Mouse (Mus musculus): ENCODE measurements around the gene Olfr815. TPM values are rescaled to one million over a fixed set of nuclear protein-coding genes. Genes with fewer than 3 reads are reported as not detected.
"Not testable (repeated sequence)": the region's sequence is repeated elsewhere in the genome, so short reads cannot be mapped to it uniquely, and the experiment has no call there.

The Olfr815 gene
- polyA plus RNA-seq (2015; fragmentation: Nextera tagmentation; extraction: Ambion mirVana): not detected in 2 replicates

GRCm38 (mm10) chr10:129905767-129906166, at the start of gene Olfr815:
TSS of gene Olfr815 (minus strand) at chr10:129905867.
- H3K4me3 ChIP-seq; H3K4me1 ChIP-seq (replicated peaks); H3K9ac ChIP-seq; H3K4me2 ChIP-seq; H3K9me3 ChIP-seq; ATAC-seq (ENCODE audit: low read depth); H3K27me3 ChIP-seq; H3K36me3 ChIP-seq; H3K27ac ChIP-seq (replicated peaks): not testable (repeated sequence)
- 71% methylated on average over 1 of the region's 1 CpGs for WGBS

- Histone ChIP-seq H3K27me3 (no peaks in the 10 kb centered on the region), H3K9me3 (no peaks in the 10 kb centered on the region), H3K4me1 (replicated peaks) (no peaks in the 10 kb centered on the region), H3K36me3 (no peaks in the 10 kb centered on the region), H3K4me2 (no peak within 1 kb of the TSS), H3K27ac (replicated peaks) (no peak within 1 kb of the TSS), H3K9ac (no peak within 1 kb of the TSS), H3K4me3 (no peak within 1 kb of the TSS)
- 88% methylated on average over 2 of the region's 2 CpGs for WGBS
- ATAC-seq (ENCODE audit: low read depth): no peak
Observed at GRCm38 (mm10) chr10:129949000-129949399, 43.3 kb upstream of the Olfr815 start, which contains the start of gene Olfr818. TSS of gene Olfr818 (minus strand) at chr10:129949100.

GRCm38 (mm10) chr10:129915497-129915896, 9.8 kb upstream of the Olfr815 start, which contains the start of gene Olfr816:
TSS of gene Olfr816 (minus strand) at chr10:129915597.
- WGBS: 80% methylated on average over 1 of the region's 1 CpGs
- ATAC-seq (ENCODE audit: low read depth): no peak

GRCm38 (mm10) chr10:129885934-129886333, 19.7 kb downstream of the Olfr815 start:
- Histone ChIP-seq H3K4me3 (no peak overlapping the region), H3K9me3 (no peaks in the 10 kb centered on the region), H3K36me3 (no peaks in the 10 kb centered on the region), H3K9ac (no peak overlapping the region), H3K27ac (replicated peaks) (no peak overlapping the region), H3K4me1 (replicated peaks) (no peaks in the 10 kb centered on the region), H3K27me3 (no peaks in the 10 kb centered on the region), H3K4me2 (no peak overlapping the region)
- 95% methylated on average over 7 of the region's 7 CpGs for WGBS
- ATAC-seq (ENCODE audit: low read depth): no peak

More at GRCm38 (mm10) chr10:129915497-129915896, 9.8 kb upstream of the Olfr815 start, which contains the start of gene Olfr816:
- Histone ChIP-seq H3K27me3 (no peaks in the 10 kb centered on the region), H3K9ac (no peak within 1 kb of the TSS), H3K36me3 (no peaks in the 10 kb centered on the region), H3K27ac (replicated peaks) (no peak within 1 kb of the TSS), H3K4me1 (replicated peaks) (no peaks in the 10 kb centered on the region), H3K4me2 (no peak within 1 kb of the TSS), H3K4me3 (no peak within 1 kb of the TSS), H3K9me3 (no peaks in the 10 kb centered on the region)

GRCm38 (mm10) chr10:129885496-129885895, 20.2 kb downstream of the Olfr815 start:
- ATAC-seq (ENCODE audit: low read depth); H3K4me1 ChIP-seq (replicated peaks); H3K4me3 ChIP-seq; H3K9ac ChIP-seq; H3K4me2 ChIP-seq; H3K27me3 ChIP-seq; H3K9me3 ChIP-seq; H3K36me3 ChIP-seq; H3K27ac ChIP-seq (replicated peaks): not testable (repeated sequence)
- WGBS: 87% methylated on average over 6 of the region's 6 CpGs

GRCm38 (mm10) chr10:129879751-129880150, 25.9 kb downstream of the Olfr815 start, which contains the start of gene Olfr814:
TSS of gene Olfr814 (minus strand) at chr10:129879851.
- not testable (repeated sequence) for H3K36me3 ChIP-seq; ATAC-seq (ENCODE audit: low read depth); H3K4me1 ChIP-seq (replicated peaks); H3K4me2 ChIP-seq; H3K9me3 ChIP-seq; H3K27me3 ChIP-seq; H3K4me3 ChIP-seq; H3K9ac ChIP-seq; H3K27ac ChIP-seq (replicated peaks)
- WGBS: 62% methylated on average over 1 of the region's 1 CpGs

- no peak for ATAC-seq (ENCODE audit: low read depth)
- Histone ChIP-seq H3K27me3 (no peaks in the 10 kb centered on the region), H3K4me3 (no peak within 1 kb of the TSS), H3K36me3 (no peaks in the 10 kb centered on the region), H3K9ac (no peak within 1 kb of the TSS), H3K4me2 (no peak within 1 kb of the TSS), H3K27ac (replicated peaks) (no peak within 1 kb of the TSS), H3K4me1 (replicated peaks) (no peaks in the 10 kb centered on the region), H3K9me3 (no peaks in the 10 kb centered on the region)
Observed at GRCm38 (mm10) chr10:129855067-129855466, 50.6 kb downstream of the Olfr815 start, which contains the start of gene Olfr813. TSS of gene Olfr813 (plus strand) at chr10:129855367.

Other genes starting within 250 kb of the Olfr815 start
- not detected in 2 replicates for gene Olfr800, start 248.2 kb downstream of the Olfr815 start, polyA plus RNA-seq (2015; fragmentation: Nextera tagmentation; extraction: Ambion mirVana)
- gene Olfr801, start 232.0 kb downstream of the Olfr815 start, polyA plus RNA-seq (2015; fragmentation: Nextera tagmentation; extraction: Ambion mirVana): not detected in 2 replicates
- gene Olfr802, start 217.7 kb downstream of the Olfr815 start, polyA plus RNA-seq (2015; fragmentation: Nextera tagmentation; extraction: Ambion mirVana): 0.03 TPM in 1 of 2 replicates, not detected in the other
- gene Olfr803, start 211.6 kb downstream of the Olfr815 start, polyA plus RNA-seq (2015; fragmentation: Nextera tagmentation; extraction: Ambion mirVana): not detected in 2 replicates
- not detected in 2 replicates for gene Olfr804, start 202.7 kb downstream of the Olfr815 start, polyA plus RNA-seq (2015; fragmentation: Nextera tagmentation; extraction: Ambion mirVana)
- not detected in 2 replicates for gene Olfr805, start 176.5 kb downstream of the Olfr815 start, polyA plus RNA-seq (2015; fragmentation: Nextera tagmentation; extraction: Ambion mirVana)
- gene Olfr806, start 163.9 kb downstream of the Olfr815 start, polyA plus RNA-seq (2015; fragmentation: Nextera tagmentation; extraction: Ambion mirVana): not detected in 2 replicates
- not detected in 2 replicates for gene Olfr807, start 148.1 kb downstream of the Olfr815 start, polyA plus RNA-seq (2015; fragmentation: Nextera tagmentation; extraction: Ambion mirVana)
- not detected in 2 replicates for gene Olfr808, start 140.4 kb downstream of the Olfr815 start, polyA plus RNA-seq (2015; fragmentation: Nextera tagmentation; extraction: Ambion mirVana)
- gene Olfr809, start 131.2 kb downstream of the Olfr815 start, polyA plus RNA-seq (2015; fragmentation: Nextera tagmentation; extraction: Ambion mirVana): not detected in 2 replicates
- not detected in 2 replicates for gene Olfr810, start 111.0 kb downstream of the Olfr815 start, polyA plus RNA-seq (2015; fragmentation: Nextera tagmentation; extraction: Ambion mirVana)
- gene Olfr811, start 101.5 kb downstream of the Olfr815 start, polyA plus RNA-seq (2015; fragmentation: Nextera tagmentation; extraction: Ambion mirVana): not detected in 2 replicates
- not detected in 2 replicates for gene Olfr812, start 59.8 kb downstream of the Olfr815 start, polyA plus RNA-seq (2015; fragmentation: Nextera tagmentation; extraction: Ambion mirVana)
- not detected in 2 replicates for gene Olfr813, start 50.5 kb downstream of the Olfr815 start, polyA plus RNA-seq (2015; fragmentation: Nextera tagmentation; extraction: Ambion mirVana)
- not detected in 2 replicates for gene Olfr814, start 26.0 kb downstream of the Olfr815 start, polyA plus RNA-seq (2015; fragmentation: Nextera tagmentation; extraction: Ambion mirVana)
- gene Olfr816, start 9.7 kb upstream of the Olfr815 start, polyA plus RNA-seq (2015; fragmentation: Nextera tagmentation; extraction: Ambion mirVana): not detected in 2 replicates
- gene Olfr818, start 43.2 kb upstream of the Olfr815 start, polyA plus RNA-seq (2015; fragmentation: Nextera tagmentation; extraction: Ambion mirVana): not detected in 2 replicates
- not detected in 2 replicates for gene Olfr819, start 61.4 kb upstream of the Olfr815 start, polyA plus RNA-seq (2015; fragmentation: Nextera tagmentation; extraction: Ambion mirVana)
- not detected in 2 replicates for gene Olfr247, start 70.3 kb upstream of the Olfr815 start, polyA plus RNA-seq (2015; fragmentation: Nextera tagmentation; extraction: Ambion mirVana)
- gene Gm10310, start 79.2 kb upstream of the Olfr815 start, polyA plus RNA-seq (2015; fragmentation: Nextera tagmentation; extraction: Ambion mirVana): not detected in 2 replicates
- not detected in 2 replicates for gene Olfr820, start 106.8 kb upstream of the Olfr815 start, polyA plus RNA-seq (2015; fragmentation: Nextera tagmentation; extraction: Ambion mirVana)
- not detected in 2 replicates for gene Olfr821, start 124.5 kb upstream of the Olfr815 start, polyA plus RNA-seq (2015; fragmentation: Nextera tagmentation; extraction: Ambion mirVana)
- not detected in 2 replicates for gene Olfr822, start 165.3 kb upstream of the Olfr815 start, polyA plus RNA-seq (2015; fragmentation: Nextera tagmentation; extraction: Ambion mirVana)
- gene Olfr823, start 209.5 kb upstream of the Olfr815 start, polyA plus RNA-seq (2015; fragmentation: Nextera tagmentation; extraction: Ambion mirVana): not detected in 2 replicates
- not detected in 2 replicates for gene Olfr824, start 224.1 kb upstream of the Olfr815 start, polyA plus RNA-seq (2015; fragmentation: Nextera tagmentation; extraction: Ambion mirVana)

Data from neural tube, embryonic 13.5 days (tissue).